Mouse (Mus musculus): Measurements from ENCODE around the gene Pttg1. TPM values are rescaled to one million over a fixed set of nuclear protein-coding genes. Genes with fewer than 3 reads are reported as not detected.

The Pttg1 gene
- 170 and 180 TPM in 2 replicates for polyA plus RNA-seq (2015; fragmentation: Nextera tagmentation; extraction: Ambion mirVana)

- Histone ChIP-seq H3K4me2 (ENCODE audit: low read length) (peak within 1 kb of the TSS; percentile 57), H3K4me3 (replicated peaks; ENCODE audit: low read depth, low read length) (peak within 1 kb of the TSS; percentile 58), H3K9me3 (replicated peaks; ENCODE audit: low read length) (no peaks in the 10 kb centered on the region), H3K4me1 (replicated peaks; ENCODE audit: insufficient read depth, low read length) (peaks cover 13% of the 10 kb centered on the region), H3K36me3 (ENCODE audit: insufficient read depth, low read length) (peaks cover 17% of the 10 kb centered on the region; the same call in 1 of the 2 replicates), H3K9ac (ENCODE audit: low read depth, low read length) (peak within 1 kb of the TSS; percentile 74), H3K27me3 (ENCODE audit: insufficient read depth, low read length) (no peaks in the 10 kb centered on the region), H3K27ac (peak within 1 kb of the TSS; percentile 76)
- WGBS: 2% methylated on average over 27 of the region's 27 CpGs
- DNase-seq (ENCODE audit: low spot score) (peak; percentile 95), ATAC-seq (replicated peaks; ENCODE audit: low FRiP score, low read depth) (peak; percentile 96)
- no peak for TF ChIP-seq CTCF (IDR thresholded peaks at IDR 0.05; ENCODE audit: low read depth)
These were observed at the start of gene Pttg1 for GRCm38 (mm10) chr11:43425824-43426413. Pttg1 (minus strand) TSS chr11:43426251.

- peak within 1 kb of the TSS; percentile 27 for H3K4me3 ChIP-seq (replicated peaks; ENCODE audit: low read depth, low read length)
- no peak for TF ChIP-seq CTCF (IDR thresholded peaks at IDR 0.05; ENCODE audit: low read depth)
- ATAC-seq (replicated peaks; ENCODE audit: low FRiP score, low read depth) (peak; percentile 51), DNase-seq (ENCODE audit: low spot score) (peak; percentile 72)
- peak within 1 kb of the TSS; percentile 60 for H3K4me2 ChIP-seq (ENCODE audit: low read length)
- H3K27me3 ChIP-seq (ENCODE audit: insufficient read depth, low read length): no peaks in the 10 kb centered on the region
- peak within 1 kb of the TSS; percentile 49; the same call in 1 of the 2 replicates for H3K9ac ChIP-seq (ENCODE audit: low read depth, low read length)
- WGBS: 7% methylated on average over 24 of the region's 24 CpGs
- H3K4me1 ChIP-seq (replicated peaks; ENCODE audit: insufficient read depth, low read length): peaks cover 4% of the 10 kb centered on the region
- H3K9me3 ChIP-seq (replicated peaks; ENCODE audit: low read length): no peaks in the 10 kb centered on the region
- no peaks in the 10 kb centered on the region for H3K36me3 ChIP-seq (ENCODE audit: insufficient read depth, low read length)
- peak within 1 kb of the TSS; percentile 31; the same call in 1 of the 2 replicates for H3K27ac ChIP-seq
These were observed 48.2 kb upstream of the Pttg1 start, which contains the start of gene C1qtnf2 for GRCm38 (mm10) chr11:43474225-43474774. C1qtnf2 (plus strand) TSS chr11:43474276.

- Histone ChIP-seq H3K4me2 (ENCODE audit: low read length) (peak overlapping the region; percentile 60), H3K36me3 (ENCODE audit: insufficient read depth, low read length) (no peaks in the 10 kb centered on the region), H3K9ac (ENCODE audit: low read depth, low read length) (peak overlapping the region; percentile 49; the same call in 1 of the 2 replicates), H3K27me3 (ENCODE audit: insufficient read depth, low read length) (no peaks in the 10 kb centered on the region), H3K27ac (no peak overlapping the region), H3K4me1 (replicated peaks; ENCODE audit: insufficient read depth, low read length) (peaks cover 4% of the 10 kb centered on the region), H3K9me3 (replicated peaks; ENCODE audit: low read length) (no peaks in the 10 kb centered on the region), H3K4me3 (replicated peaks; ENCODE audit: low read depth, low read length) (peak overlapping the region; percentile 27)
- DNase-seq (ENCODE audit: low spot score): no peak
- whole genome bisulfite sequencing: 45% methylated on average over 15 of the region's 15 CpGs
- TF ChIP-seq CTCF (IDR thresholded peaks at IDR 0.05; ENCODE audit: low read depth): no peak
- no peak; the same call in 1 of the 2 replicates for ATAC-seq (replicated peaks; ENCODE audit: low FRiP score, low read depth)
These were observed 47.7 kb upstream of the Pttg1 start for GRCm38 (mm10) chr11:43473635-43474224.

GRCm38 (mm10) chr11:43473115-43473514, 47.1 kb upstream of the Pttg1 start:
- Histone ChIP-seq H3K4me3 (replicated peaks; ENCODE audit: low read depth, low read length) (no peak overlapping the region), H3K9ac (ENCODE audit: low read depth, low read length) (no peak overlapping the region), H3K36me3 (ENCODE audit: insufficient read depth, low read length) (no peaks in the 10 kb centered on the region), H3K27ac (no peak overlapping the region), H3K27me3 (ENCODE audit: insufficient read depth, low read length) (no peaks in the 10 kb centered on the region), H3K9me3 (replicated peaks; ENCODE audit: low read length) (no peaks in the 10 kb centered on the region), H3K4me2 (ENCODE audit: low read length) (no peak overlapping the region), H3K4me1 (replicated peaks; ENCODE audit: insufficient read depth, low read length) (peaks cover 4% of the 10 kb centered on the region)
- DNase-seq (ENCODE audit: low spot score) (no peak), ATAC-seq (replicated peaks; ENCODE audit: low FRiP score, low read depth) (no peak)
- 49% methylated on average over 1 of the region's 1 CpGs for WGBS
- no peak for TF ChIP-seq CTCF (IDR thresholded peaks at IDR 0.05; ENCODE audit: low read depth)

GRCm38 (mm10) chr11:43470881-43471820, 45.1 kb upstream of the Pttg1 start:
- 54% methylated on average over 6 of the region's 6 CpGs for WGBS
- no peaks in the 10 kb centered on the region for H3K27me3 ChIP-seq (ENCODE audit: insufficient read depth, low read length)
- TF ChIP-seq CTCF (IDR thresholded peaks at IDR 0.05; ENCODE audit: low read depth): no peak
- no peaks in the 10 kb centered on the region for H3K9me3 ChIP-seq (replicated peaks; ENCODE audit: low read length)
- H3K4me1 ChIP-seq (replicated peaks; ENCODE audit: insufficient read depth, low read length): peaks cover 4% of the 10 kb centered on the region
- H3K36me3 ChIP-seq (ENCODE audit: insufficient read depth, low read length): no peaks in the 10 kb centered on the region
- no peak overlapping the region for H3K4me3 ChIP-seq (replicated peaks; ENCODE audit: low read depth, low read length)
- H3K9ac ChIP-seq (ENCODE audit: low read depth, low read length): no peak overlapping the region
- H3K4me2 ChIP-seq (ENCODE audit: low read length): no peak overlapping the region
- DNase-seq (ENCODE audit: low spot score) (peak; percentile 79), ATAC-seq (replicated peaks; ENCODE audit: low FRiP score, low read depth) (no peak)
- peak overlapping the region; percentile 85 for H3K27ac ChIP-seq

- no peak overlapping the region for H3K4me2 ChIP-seq (ENCODE audit: low read length)
- H3K4me3 ChIP-seq (replicated peaks; ENCODE audit: low read depth, low read length): no peak overlapping the region
- no peak overlapping the region for H3K9ac ChIP-seq (ENCODE audit: low read depth, low read length)
- WGBS: 36% methylated on average over 5 of the region's 5 CpGs
- H3K36me3 ChIP-seq (ENCODE audit: insufficient read depth, low read length): no peaks in the 10 kb centered on the region
- H3K9me3 ChIP-seq (replicated peaks; ENCODE audit: low read length): no peaks in the 10 kb centered on the region
- H3K27ac ChIP-seq: peak overlapping the region; percentile 85
- H3K27me3 ChIP-seq (ENCODE audit: insufficient read depth, low read length): no peaks in the 10 kb centered on the region
- H3K4me1 ChIP-seq (replicated peaks; ENCODE audit: insufficient read depth, low read length): peaks cover 4% of the 10 kb centered on the region
- no peak for TF ChIP-seq CTCF (IDR thresholded peaks at IDR 0.05; ENCODE audit: low read depth)
- ATAC-seq (replicated peaks; ENCODE audit: low FRiP score, low read depth) (no peak), DNase-seq (ENCODE audit: low spot score) (peak; percentile 79)
These were observed 44.1 kb upstream of the Pttg1 start for GRCm38 (mm10) chr11:43470118-43470517.
